ENCODE assay signal across 8 mouse cellular contexts in the genomic region with DNA sequence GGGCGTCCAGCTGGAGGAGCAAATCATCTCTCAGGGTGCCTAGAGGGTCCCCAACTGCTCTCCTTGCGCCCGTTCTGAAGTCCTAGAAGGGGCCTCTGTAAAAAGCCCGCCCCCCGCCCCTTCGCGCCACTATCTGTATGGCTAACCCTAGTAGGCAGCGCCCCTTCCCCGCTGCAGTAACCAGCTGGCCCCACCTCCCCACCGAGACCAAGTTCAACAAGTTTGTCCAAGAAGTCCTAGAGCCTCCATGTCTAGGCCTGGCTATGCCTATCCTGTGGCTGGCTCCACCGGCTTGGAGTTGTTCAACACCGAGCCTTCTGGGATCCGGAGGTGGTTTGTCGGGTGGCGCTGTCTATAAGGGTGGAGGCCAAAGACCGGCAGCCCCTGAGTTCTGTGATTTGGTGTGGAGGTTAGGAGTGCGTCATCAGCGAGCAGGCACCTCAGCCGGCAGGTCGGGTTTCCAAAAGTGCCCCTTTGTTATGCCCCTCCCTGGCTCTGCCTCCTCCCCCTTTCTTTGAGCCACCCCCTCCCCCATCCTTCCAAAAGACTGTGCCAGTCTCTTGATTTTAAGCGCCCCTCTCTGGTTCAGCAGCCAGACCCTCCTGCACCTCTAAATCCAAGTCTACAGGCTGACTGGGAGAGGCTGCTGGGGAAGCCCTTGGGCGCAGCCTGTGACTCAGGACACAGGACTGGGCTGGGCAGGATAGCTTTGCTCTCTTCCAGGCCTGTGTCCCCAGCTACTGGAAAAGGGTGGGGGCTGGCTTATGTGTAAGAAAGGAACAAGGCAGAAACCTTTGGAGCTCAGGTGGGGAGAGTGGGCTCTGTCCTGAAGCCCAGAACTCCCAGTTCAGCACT. TPM values are rescaled to one million over a fixed set of nuclear protein-coding genes. Genes with fewer than 3 reads are reported as not detected.
DNase-seq lines count a peak whose midpoint lies in the region; ATAC-seq and TF ChIP-seq lines count a peak whose summit lies in the region.

No protein-coding gene starts in this region.

- H3K9ac ChIP-seq in embryonic facial prominence, embryonic 11.5 days (replicated peaks; ENCODE audit: low read length), result peak overlapping the region; percentile 71
- peak overlapping the region; percentile 67 for H3K9ac ChIP-seq in hindbrain, embryonic 12.5 days
- H3K9ac ChIP-seq in limb, embryonic 15.5 days, result peak overlapping the region; percentile 61
- H3K9ac ChIP-seq in neural tube, embryonic 12.5 days, result peak overlapping the region; percentile 67

- TF ChIP-seq CTCF in Patski (IDR thresholded peaks at IDR 0.05), result no peak

- H3K27me3 ChIP-seq in Patski, result no peaks in the 10 kb centered on the region
- no peaks in the 10 kb centered on the region; the same call in 1 of the 2 replicates for H3K27me3 ChIP-seq in embryonic facial prominence, embryonic 11.5 days (ENCODE audit: control insufficient read depth, insufficient read depth, low read length)
- H3K27me3 ChIP-seq in hindbrain, embryonic 12.5 days, result peaks cover 34% of the 10 kb centered on the region
- H3K27me3 ChIP-seq in limb, embryonic 15.5 days, result peaks cover 23% of the 10 kb centered on the region
- peaks cover 21% of the 10 kb centered on the region for H3K27me3 ChIP-seq in neural tube, embryonic 12.5 days (replicated peaks)

- peak overlapping the region; percentile 90 for H3K4me2 ChIP-seq in embryonic facial prominence, embryonic 11.5 days (ENCODE audit: low read depth, low read length)
- peak overlapping the region; percentile 99 for H3K4me2 ChIP-seq in hindbrain, embryonic 12.5 days (replicated peaks)
- H3K4me2 ChIP-seq in limb, embryonic 15.5 days, result peak overlapping the region; percentile 87
- peak overlapping the region; percentile 100 for H3K4me2 ChIP-seq in neural tube, embryonic 12.5 days (replicated peaks)

- WGBS in embryonic facial prominence, embryonic 11.5 days, result 1% methylated on average over 22 of the region's 22 CpGs
- whole genome bisulfite sequencing in hindbrain, embryonic 12.5 days, result 2% methylated on average over 22 of the region's 22 CpGs
- WGBS in limb, embryonic 15.5 days, result 2% methylated on average over 22 of the region's 22 CpGs
- WGBS in neural tube, embryonic 12.5 days, result under 1% methylated on average over 22 of the region's 22 CpGs

- intact Hi-C loops in left cerebral cortex, postnatal 4 days (cut with DNase I), result no loop called here

- H3K9me3 ChIP-seq in embryonic facial prominence, embryonic 11.5 days (replicated peaks; ENCODE audit: control insufficient read depth, low read length), result no peaks in the 10 kb centered on the region
- H3K9me3 ChIP-seq in hindbrain, embryonic 12.5 days (replicated peaks), result no peaks in the 10 kb centered on the region
- H3K9me3 ChIP-seq in limb, embryonic 15.5 days, result no peaks in the 10 kb centered on the region
- H3K9me3 ChIP-seq in neural tube, embryonic 12.5 days, result no peaks in the 10 kb centered on the region

- peaks cover 6% of the 10 kb centered on the region for H3K4me1 ChIP-seq in embryonic facial prominence, embryonic 11.5 days (ENCODE audit: control insufficient read depth, insufficient read depth, low read length)
- H3K4me1 ChIP-seq in hindbrain, embryonic 12.5 days, result peaks cover 39% of the 10 kb centered on the region
- H3K4me1 ChIP-seq in limb, embryonic 15.5 days, result peaks cover 40% of the 10 kb centered on the region
- peaks cover 35% of the 10 kb centered on the region for H3K4me1 ChIP-seq in neural tube, embryonic 12.5 days

- DNase-seq in left cerebral cortex, postnatal 4 days, result peak; percentile 72
- DNase-seq in left cerebral cortex, adult 11 months (ENCODE audit: low spot score), result no peak
- DNase-seq in Patski (ENCODE audit: low read depth, low spot score), result no peak
- DNase-seq in embryonic facial prominence, embryonic 11.5 days (ENCODE audit: low spot score), result peak; percentile 76
- no peak for DNase-seq in right cerebral cortex, postnatal 4 days

- POLR2A ChIA-PET in Patski (lab: Charles Lee), result interaction anchor here (0.6 to 1.5 kb wide), 5 partner anchors 11 to 96 kb away, joined by 3 to 7 read pairs (median 3); partner anchors contain the start of gene Ddb2

- ATAC-seq in Patski, result peak; percentile 77
- peak; percentile 79 for ATAC-seq in embryonic facial prominence, embryonic 11.5 days (replicated peaks; ENCODE audit: insufficient number of reproducible peaks, low FRiP score, low TSS enrichment, low read depth)
- peak; percentile 64 for ATAC-seq in hindbrain, embryonic 12.5 days (ENCODE audit: low FRiP score)
- peak; percentile 73 for ATAC-seq in limb, embryonic 15.5 days (ENCODE audit: insufficient number of reproducible peaks, low FRiP score, low TSS enrichment, low read depth)
- ATAC-seq in neural tube, embryonic 12.5 days (ENCODE audit: low FRiP score, low read depth), result peak; percentile 52

- in situ Hi-C loops in Patski (cut with MboI; ENCODE audit: low pct_unique_long_range_greater_than_20kb), result no loop called here

- peak overlapping the region; percentile 65 for H3K4me3 ChIP-seq in embryonic facial prominence, embryonic 11.5 days (ENCODE audit: low read depth, low read length)
- H3K4me3 ChIP-seq in hindbrain, embryonic 12.5 days, result peak overlapping the region; percentile 59
- H3K4me3 ChIP-seq in limb, embryonic 15.5 days, result peak overlapping the region; percentile 78
- peak overlapping the region; percentile 56 for H3K4me3 ChIP-seq in neural tube, embryonic 12.5 days

- peak overlapping the region; percentile 21; the same call in 1 of the 2 replicates for H3K27ac ChIP-seq in embryonic facial prominence, embryonic 11.5 days (replicated peaks; ENCODE audit: low read depth, low read length)
- H3K27ac ChIP-seq in hindbrain, embryonic 12.5 days, result peak overlapping the region; percentile 60; the same call in 1 of the 2 replicates
- peak overlapping the region; percentile 90 for H3K27ac ChIP-seq in limb, embryonic 15.5 days
- no peak overlapping the region for H3K27ac ChIP-seq in neural tube, embryonic 12.5 days

- CTCF ChIA-PET in Patski (lab: Charles Lee), result interaction anchor here (1.0 to 1.8 kb wide), 3 partner anchors 19 to 142 kb away, joined by 3 to 4 read pairs (median 3); partner anchors contain the start of gene Ddb2

- no peaks in the 10 kb centered on the region for H3K36me3 ChIP-seq in embryonic facial prominence, embryonic 11.5 days (replicated peaks; ENCODE audit: control insufficient read depth, insufficient read depth, low read depth, low read length)
- H3K36me3 ChIP-seq in hindbrain, embryonic 12.5 days, result no peaks in the 10 kb centered on the region
- peaks cover 19% of the 10 kb centered on the region for H3K36me3 ChIP-seq in limb, embryonic 15.5 days
- no peaks in the 10 kb centered on the region for H3K36me3 ChIP-seq in neural tube, embryonic 12.5 days

RNA-seq across cellular contexts. Expression of gene Pacsin3, which starts 1.6 kb away (rescaled TPM):
- 10 to 100 TPM; 15.3 to 22.4 TPM for total RNA-seq in left cerebral cortex, postnatal 4 days (2021)
- 80.6 TPM for polyA plus RNA-seq in Patski (2021)
- 20.1 and 23.0 TPM in 2 replicates for polyA plus RNA-seq in embryonic facial prominence, embryonic 11.5 days (2014; fragmentation: Nextera tagmentation; extraction: Ambion mirVana)
- 21.5 and 25.6 TPM in 2 replicates for polyA plus RNA-seq in hindbrain, embryonic 12.5 days (2016; fragmentation: Nextera tagmentation; extraction: Ambion mirVana)
- polyA plus RNA-seq in limb, embryonic 15.5 days (2015; fragmentation: Nextera tagmentation; extraction: Ambion mirVana), result 58.1 and 93.7 TPM in 2 replicates
- 20.8 and 22.1 TPM in 2 replicates for polyA plus RNA-seq in neural tube, embryonic 12.5 days (2016; fragmentation: Nextera tagmentation; extraction: Ambion mirVana)

RNA-seq across cellular contexts. Expression of gene Arfgap2, which starts 7.4 kb away (rescaled TPM):
- 10 to 100 TPM; 53.9 to 59.8 TPM for total RNA-seq in left cerebral cortex, postnatal 4 days (2021)
- polyA plus RNA-seq in Patski (2021), result 71.1 TPM
- 82.9 and 83.6 TPM in 2 replicates for polyA plus RNA-seq in embryonic facial prominence, embryonic 11.5 days (2014; fragmentation: Nextera tagmentation; extraction: Ambion mirVana)
- polyA plus RNA-seq in hindbrain, embryonic 12.5 days (2016; fragmentation: Nextera tagmentation; extraction: Ambion mirVana), result 84.5 and 85.6 TPM in 2 replicates
- polyA plus RNA-seq in limb, embryonic 15.5 days (2015; fragmentation: Nextera tagmentation; extraction: Ambion mirVana), result 82.9 and 83.1 TPM in 2 replicates
- polyA plus RNA-seq in neural tube, embryonic 12.5 days (2016; fragmentation: Nextera tagmentation; extraction: Ambion mirVana), result 79.6 and 81.0 TPM in 2 replicates

RNA-seq across cellular contexts. Expression of gene Ddb2, which starts 20.6 kb away (rescaled TPM):
- 10 to 100 TPM; 12.3 to 12.8 TPM for total RNA-seq in left cerebral cortex, postnatal 4 days (2021)
- 16.1 TPM for polyA plus RNA-seq in Patski (2021)
- polyA plus RNA-seq in embryonic facial prominence, embryonic 11.5 days (2014; fragmentation: Nextera tagmentation; extraction: Ambion mirVana), result 11.4 and 12.6 TPM in 2 replicates
- polyA plus RNA-seq in hindbrain, embryonic 12.5 days (2016; fragmentation: Nextera tagmentation; extraction: Ambion mirVana), result 10.6 and 13.4 TPM in 2 replicates
- 20.0 and 22.1 TPM in 2 replicates for polyA plus RNA-seq in limb, embryonic 15.5 days (2015; fragmentation: Nextera tagmentation; extraction: Ambion mirVana)
- polyA plus RNA-seq in neural tube, embryonic 12.5 days (2016; fragmentation: Nextera tagmentation; extraction: Ambion mirVana), result 7.5 and 9.3 TPM in 2 replicates

RNA-seq across cellular contexts. Expression of gene Acp2, which starts 54.7 kb away (rescaled TPM):
- total RNA-seq in left cerebral cortex, postnatal 4 days (2021), result 10 to 100 TPM; 38.4 to 43.1 TPM
- 45.2 TPM for polyA plus RNA-seq in Patski (2021)
- polyA plus RNA-seq in embryonic facial prominence, embryonic 11.5 days (2014; fragmentation: Nextera tagmentation; extraction: Ambion mirVana), result 31.1 and 37.2 TPM in 2 replicates
- polyA plus RNA-seq in hindbrain, embryonic 12.5 days (2016; fragmentation: Nextera tagmentation; extraction: Ambion mirVana), result 39.2 and 41.0 TPM in 2 replicates
- polyA plus RNA-seq in limb, embryonic 15.5 days (2015; fragmentation: Nextera tagmentation; extraction: Ambion mirVana), result 25.7 and 25.9 TPM in 2 replicates
- polyA plus RNA-seq in neural tube, embryonic 12.5 days (2016; fragmentation: Nextera tagmentation; extraction: Ambion mirVana), result 35.3 and 39.8 TPM in 2 replicates

RNA-seq across cellular contexts. Expression of gene Nr1h3, which starts 54.7 kb away (rescaled TPM):
- 1 to 10 TPM; 1.1 to 1.4 TPM for total RNA-seq in left cerebral cortex, postnatal 4 days (2021)
- polyA plus RNA-seq in Patski (2021), result 0.36 TPM
- 0.91 and 0.95 TPM in 2 replicates for polyA plus RNA-seq in embryonic facial prominence, embryonic 11.5 days (2014; fragmentation: Nextera tagmentation; extraction: Ambion mirVana)
- polyA plus RNA-seq in hindbrain, embryonic 12.5 days (2016; fragmentation: Nextera tagmentation; extraction: Ambion mirVana), result 1.5 and 2.0 TPM in 2 replicates
- polyA plus RNA-seq in limb, embryonic 15.5 days (2015; fragmentation: Nextera tagmentation; extraction: Ambion mirVana), result 2.2 and 2.4 TPM in 2 replicates
- polyA plus RNA-seq in neural tube, embryonic 12.5 days (2016; fragmentation: Nextera tagmentation; extraction: Ambion mirVana), result 1.0 and 1.7 TPM in 2 replicates

Comparison
In these comparisons a context has a peak if more than half of its experiments do, and no peak if none do; other contexts are left out.
1. DNase-seq: peak in left cerebral cortex, postnatal 4 days (single experiment) and embryonic facial prominence, embryonic 11.5 days (single experiment); none in left cerebral cortex, adult 11 months (single experiment), Patski (single experiment) and right cerebral cortex, postnatal 4 days (single experiment).
2. Peak in every context shown above with its lines, with median percentiles within 50 percentile points of each other: ATAC-seq, H3K4me2 ChIP-seq, H3K4me3 ChIP-seq and H3K9ac ChIP-seq.